Mouse (Mus musculus) layer of hippocampus, postnatal 10 days (tissue): ENCODE data around the gene Serpina3f. TPM values are rescaled to one million over a fixed set of nuclear protein-coding genes. Genes with fewer than 3 reads are reported as not detected.

Source experiments
- DNase-seq, 2 experiments: peaks; one replicate each; pipeline ENCODE4 v3.0.0; 2021; ENCODE audit warnings: low spot score in 2 of 2
- total RNA-seq, 2 experiments: library from RNA; stranded (reverse); gene quantifications; 2 replicates each; pipeline ENCODE4 v1.2.3; 2021

Gene Serpina3f
- total RNA-seq, 2 experiments from 2014 or later, result not detected

DNA sequence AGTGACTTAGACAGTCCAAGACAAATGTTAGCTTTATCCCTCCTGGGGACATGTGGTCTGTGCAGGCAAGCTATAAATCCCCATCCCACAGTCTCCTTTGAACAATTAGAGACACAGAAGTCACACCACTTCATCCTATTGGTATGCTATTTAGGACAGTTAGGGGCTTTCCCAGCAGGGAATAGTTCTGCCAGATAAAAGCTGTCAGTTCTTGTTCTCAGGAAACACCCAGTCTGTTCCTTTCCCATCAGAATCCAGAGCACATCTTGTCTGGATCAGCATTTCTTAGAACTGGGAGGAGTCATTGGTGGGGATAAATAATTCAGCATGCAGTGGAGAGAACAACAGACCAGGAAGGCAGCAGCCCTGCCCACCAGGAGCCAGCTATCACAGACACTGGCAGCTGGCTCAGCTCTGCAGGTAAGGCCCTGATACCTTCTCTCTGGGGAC lies 33.2 kb downstream of the Serpina3f start:
- DNase-seq, result no peak

DNA sequence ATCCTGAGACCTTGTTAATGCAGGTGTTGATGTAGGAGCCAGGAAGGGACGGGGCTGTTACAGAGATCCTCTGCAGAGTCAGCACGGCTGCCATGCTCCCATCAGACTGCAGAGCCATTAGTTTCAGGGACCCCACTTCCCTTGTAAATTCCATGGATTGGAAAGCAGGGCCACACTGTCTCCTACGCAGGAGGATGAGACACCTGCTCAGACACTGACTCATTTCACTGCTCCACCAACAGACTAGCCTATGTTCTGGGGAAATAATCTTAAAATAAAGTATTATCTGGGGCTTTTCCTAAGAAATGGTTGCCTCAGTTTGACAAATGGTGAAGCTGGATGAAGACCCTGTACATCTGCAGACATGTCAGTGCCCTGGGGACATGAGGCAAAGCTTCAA lies 33.9 kb downstream of the Serpina3f start:
- DNase-seq, result no peak

DNA sequence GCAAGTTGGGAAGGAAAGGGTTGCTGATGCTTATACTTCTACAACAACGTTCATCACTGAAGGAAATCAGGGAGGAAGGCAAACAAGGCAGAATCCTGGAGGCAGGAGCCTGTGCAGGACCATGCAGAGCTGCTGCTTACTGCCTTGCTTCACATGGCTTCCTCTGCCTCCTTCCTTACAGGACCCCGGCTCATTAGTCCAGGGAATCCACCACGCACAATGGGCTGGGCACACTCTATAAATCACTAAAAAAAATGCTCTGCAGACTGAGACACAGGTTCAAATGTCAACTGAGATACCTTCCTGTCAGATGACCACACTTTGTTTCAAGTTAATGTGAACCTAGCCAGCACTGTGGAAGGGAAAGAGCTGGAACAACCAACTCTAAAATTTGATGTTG lies 46.7 kb downstream of the Serpina3f start:
- DNase-seq, result no peak

DNA sequence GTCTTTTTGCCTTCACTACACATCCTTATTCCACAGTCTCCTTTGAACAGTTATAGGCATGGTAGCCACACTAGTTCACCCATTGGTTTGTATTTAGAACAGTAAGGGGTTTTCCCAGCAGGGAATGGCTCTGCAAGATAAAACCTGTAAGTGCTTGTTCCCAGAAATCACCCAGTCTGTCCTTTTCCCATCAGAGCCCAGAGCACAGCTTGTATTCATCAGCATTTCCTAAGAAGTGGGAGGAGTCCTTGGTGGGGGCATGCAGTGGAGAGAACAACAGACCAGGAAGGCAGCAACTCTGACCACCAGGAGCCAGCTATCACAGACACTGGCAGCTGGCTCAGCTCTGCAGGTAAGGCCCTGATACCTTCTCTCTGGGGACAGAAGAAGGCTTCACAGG lies 48.5 kb downstream of the Serpina3f start, which contains the start of gene Serpina3i:
Gene Serpina3i, plus strand, starts transcription at position 260 of the 400 bp plus-strand sequence.
- no peak for DNase-seq

DNA sequence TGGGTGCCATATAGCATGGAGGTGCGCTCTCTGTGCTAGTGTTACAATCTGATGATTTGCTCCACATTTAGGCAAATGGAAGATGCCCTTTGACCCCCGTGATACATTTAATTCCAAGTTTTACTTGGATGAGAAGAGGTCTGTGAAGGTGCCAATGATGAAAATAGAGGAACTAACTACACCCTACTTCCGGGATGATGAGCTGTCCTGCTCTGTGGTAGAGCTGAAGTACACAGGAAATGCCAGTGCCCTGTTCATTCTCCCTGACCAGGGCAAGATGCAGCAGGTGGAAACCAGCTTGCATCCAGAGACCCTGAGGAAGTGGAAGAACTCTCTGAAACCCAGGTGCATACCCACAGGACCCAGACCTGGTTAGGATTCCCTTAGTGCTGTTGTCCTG lies 52.0 kb downstream of the Serpina3f start:
- DNase-seq, result no peak

Other genes starting within 250 kb of the Serpina3f start
- not detected for gene Serpina11, start 224.6 kb upstream of the Serpina3f start, total RNA-seq
- under 1 TPM in 1 of 2 experiments, not detected in 1; 0.21 TPM for gene Serpina9, start 200.8 kb upstream of the Serpina3f start, total RNA-seq
- not detected for gene Serpina12, start 170.1 kb upstream of the Serpina3f start, total RNA-seq
- gene Serpina5, start 113.4 kb upstream of the Serpina3f start, total RNA-seq, result not detected
- gene Serpina3a, start 101.8 kb upstream of the Serpina3f start, total RNA-seq, result not detected
- gene Serpina3b, start 86.5 kb upstream of the Serpina3f start, total RNA-seq, result not detected
- gene Serpina3c, start 60.7 kb upstream of the Serpina3f start, total RNA-seq, result under 1 TPM; 0.20 to 0.25 TPM
- gene Serpina3g, start 21.7 kb downstream of the Serpina3f start, total RNA-seq, result 1 to 10 TPM in 1 of 2 experiments, under 1 TPM in 1; 0.78 to 1.2 TPM
- not detected for gene Serpina3i, start 48.6 kb downstream of the Serpina3f start, total RNA-seq
- not detected for gene Serpina3j, start 100.0 kb downstream of the Serpina3f start, total RNA-seq
- gene Serpina3k, start 123.9 kb downstream of the Serpina3f start, total RNA-seq, result not detected
- not detected for gene Serpina3m, start 123.9 kb downstream of the Serpina3f start, total RNA-seq
- gene Serpina3n, start 192.2 kb downstream of the Serpina3f start, total RNA-seq, result 10 to 100 TPM; 23.3 to 28.2 TPM